Mouse (Mus musculus): ENCODE data around the gene Dhx8. TPM values are rescaled to one million over a fixed set of nuclear protein-coding genes. Genes with fewer than 3 reads are reported as not detected.

Dhx8 gene
- total RNA-seq (2012; rRNA removed): 33.1 and 34.3 TPM in 2 replicates
- 10 to 100 TPM in 1 of 2 experiments, not detected in 1; 44.7 TPM for polyA plus RNA-seq (2012; ENCODE audit: insufficient read depth in 1 of 2, insufficient read length in 2 of 2, low read depth in 1 of 2, low replicate concordance in 2 of 2, missing spikeins in 1 of 2)

DNA sequence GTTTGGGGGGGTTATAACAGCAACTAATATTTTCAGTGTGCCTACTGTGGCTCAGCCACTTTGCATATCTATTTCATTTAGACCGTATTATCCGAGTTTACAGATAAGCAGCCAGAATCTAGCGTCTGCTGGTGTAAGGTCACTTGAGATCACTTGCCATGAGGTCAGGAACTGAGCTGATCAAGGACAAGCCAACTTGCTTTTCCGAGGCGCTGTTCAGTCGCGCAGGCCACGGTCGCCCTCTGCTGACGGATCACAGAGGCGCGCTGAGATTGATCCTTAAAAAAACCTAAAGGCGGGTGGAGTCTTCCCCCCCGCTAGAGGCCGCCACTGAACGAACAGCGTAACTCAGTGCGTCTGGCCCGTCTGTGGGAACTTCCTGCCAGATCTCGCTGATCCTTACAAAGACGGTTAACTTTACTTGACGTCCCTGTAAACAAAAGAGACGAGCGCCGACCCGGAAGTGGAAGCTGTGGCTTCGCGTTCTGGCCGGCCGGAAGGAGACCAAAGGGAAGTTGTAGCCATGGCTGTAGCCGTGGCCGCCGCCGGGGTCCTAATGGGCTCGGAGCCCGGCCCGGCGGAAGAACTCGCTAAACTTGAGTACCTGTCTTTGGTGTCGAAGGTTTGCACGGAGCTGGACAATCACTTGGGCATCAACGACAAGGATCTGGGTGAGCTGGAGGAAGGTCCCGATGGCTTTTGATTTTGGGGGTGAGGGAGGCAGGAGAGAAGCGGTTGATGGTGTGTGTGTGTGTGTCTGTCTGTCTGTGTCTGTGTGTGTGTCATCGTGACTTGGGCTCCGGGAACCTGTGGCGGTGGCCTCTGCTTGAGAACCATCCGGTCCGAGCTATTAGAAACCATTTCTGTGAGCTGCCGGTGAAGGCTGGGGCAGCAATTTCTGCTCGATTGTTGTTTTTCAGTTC is at the start of gene Dhx8:
Gene Dhx8 (plus strand): TSS at position 402 of the 923 bp plus-strand sequence.
- H3K4me1 ChIP-seq (ENCODE audit: control insufficient read depth in 1 of 2, insufficient read depth in 2 of 2, low read length in 2 of 2): peaks cover 2 to 9% of the 10 kb centered on the region in 2 experiments; a peak in 2 of 4 replicates
- peak; percentile 100 for DNase-seq (ENCODE audit: low read depth, low spot score)
- no peaks in the 10 kb centered on the region for H3K9me3 ChIP-seq (replicated peaks; ENCODE audit: insufficient read depth, low read length)
- H3K27ac ChIP-seq (ENCODE audit: control insufficient read depth, low read depth, low read length): peak within 1 kb of the TSS; percentile 61
- H3K79me2 ChIP-seq (ENCODE audit: control insufficient read depth, insufficient read depth, low read length, poor library complexity): peaks cover 12% of the 10 kb centered on the region
- H3K9ac ChIP-seq (ENCODE audit: control insufficient read depth, low read depth, low read length, poor library complexity, severe bottlenecking): peak within 1 kb of the TSS; percentile 84
- H3K4me3 ChIP-seq (ENCODE audit: control insufficient read depth in 1 of 2, insufficient read depth in 1 of 2, low read depth in 2 of 2, low read length in 2 of 2): peak within 1 kb of the TSS; percentile 76 to 85
- peaks cover 0 to 2% of the 10 kb centered on the region in 2 experiments; a peak in 2 of 4 replicates for H3K27me3 ChIP-seq (ENCODE audit: control insufficient read depth in 1 of 2, insufficient read depth in 2 of 2, low read length in 2 of 2)
- peaks cover 4 to 10% of the 10 kb centered on the region in 2 experiments for H3K36me3 ChIP-seq (ENCODE audit: control insufficient read depth in 1 of 2, insufficient read depth in 2 of 2, low read length in 2 of 2)
- peak; percentile 97 for TF ChIP-seq ELF1 (IDR thresholded peaks at IDR 0.05; ENCODE audit: low read depth, low read length)
- TF ChIP-seq EP300 (IDR thresholded peaks at IDR 0.05; ENCODE audit: low read depth in 1 of 2, low read length in 2 of 2): peak in 1 of 2 experiments; percentile 69; a peak in 2 of 4 replicates
- peak; percentile 87 for TF ChIP-seq RCOR1 (IDR thresholded peaks at IDR 0.05; ENCODE audit: low read depth, low read length)
- TF ChIP-seq UBTF (IDR thresholded peaks at IDR 0.05; ENCODE audit: borderline replicate concordance, insufficient read depth, low read depth, low read length): no peak
- TF ChIP-seq SIN3A (IDR thresholded peaks at IDR 0.05; ENCODE audit: low read length): peak; percentile 98
- TF ChIP-seq ZC3H11A (IDR thresholded peaks at IDR 0.05; ENCODE audit: low read depth, low read length): peak; percentile 87
- peak; percentile 64 for TF ChIP-seq BHLHE40 (IDR thresholded peaks at IDR 0.05; ENCODE audit: borderline replicate concordance, low read depth, low read length)
- TF ChIP-seq JUND (IDR thresholded peaks at IDR 0.05; ENCODE audit: low read depth, low read length): 0 out of 2 replicates have a peak, but pooled peaks have one; percentile 61
- TF ChIP-seq POLR2AphosphoS2 (IDR thresholded peaks at IDR 0.05; ENCODE audit: low read length): peak; percentile 83
- peak; percentile 46; the same call in 1 of the 2 replicates for TF ChIP-seq MEF2A (IDR thresholded peaks at IDR 0.05; ENCODE audit: extremely low read depth, insufficient replicate concordance, low read depth, low read length, poor library complexity, severe bottlenecking)
- TF ChIP-seq POLR2A (IDR thresholded peaks at IDR 0.05; ENCODE audit: control insufficient read depth in 1 of 2, insufficient read depth in 1 of 2, low read depth in 1 of 2, low read length in 2 of 2, poor library complexity in 1 of 2): peak; percentile 79 to 82
- TF ChIP-seq MYB (IDR thresholded peaks at IDR 0.05; ENCODE audit: low read depth, low read length): peak; percentile 85
- peak; percentile 97 for TF ChIP-seq RAD21 (IDR thresholded peaks at IDR 0.05; ENCODE audit: low read depth, low read length)
- no peak for TF ChIP-seq USF2 (IDR thresholded peaks at IDR 0.05; ENCODE audit: borderline replicate concordance in 1 of 2, insufficient read depth in 1 of 2, low read depth in 1 of 2, low read length in 2 of 2)
- peak; percentile 83 for TF ChIP-seq MAX (IDR thresholded peaks at IDR 0.05; ENCODE audit: low read length)
- peak; percentile 77 for TF ChIP-seq TCF12 (IDR thresholded peaks at IDR 0.05; ENCODE audit: low read depth, low read length)
- TF ChIP-seq POLR2AphosphoS5 (IDR thresholded peaks at IDR 0.05; ENCODE audit: borderline replicate concordance, low read depth, low read length): no peak
- peak; percentile 90 for TF ChIP-seq SMC3 (IDR thresholded peaks at IDR 0.05; ENCODE audit: low read depth, low read length)
- peak; percentile 97 for TF ChIP-seq HCFC1 (IDR thresholded peaks at IDR 0.05; ENCODE audit: low read depth, low read length)
- TF ChIP-seq NELFE (IDR thresholded peaks at IDR 0.05; ENCODE audit: low read depth, low read length): peak; percentile 81
- peak; percentile 78 for TF ChIP-seq TBP (IDR thresholded peaks at IDR 0.05; ENCODE audit: low read depth, low read length)
- TF ChIP-seq KAT2A (conservative IDR thresholded peaks at IDR 0.05; ENCODE audit: low read depth, low read length): peak; percentile 85
- TF ChIP-seq MAFK (IDR thresholded peaks at IDR 0.05; ENCODE audit: borderline replicate concordance, low read depth, low read length): no peak
- no peak for TF ChIP-seq TAL1 (IDR thresholded peaks at IDR 0.05; ENCODE audit: low read length)
- TF ChIP-seq MYC (IDR thresholded peaks at IDR 0.05; ENCODE audit: low read depth, low read length): peak; percentile 94
- peak; percentile 85 for TF ChIP-seq MXI1 (IDR thresholded peaks at IDR 0.05; ENCODE audit: low read depth, low read length)
- TF ChIP-seq E2F4 (IDR thresholded peaks at IDR 0.05; ENCODE audit: borderline replicate concordance, low read depth, low read length): no peak
- peak; percentile 94; the same call in 1 of the 2 replicates for TF ChIP-seq GABPA (IDR thresholded peaks at IDR 0.05; ENCODE audit: low read depth, low read length)
- TF ChIP-seq CTCF (IDR thresholded peaks at IDR 0.05 in 2 of 3, conservative IDR thresholded peaks at IDR 0.05 in 1 of 3; ENCODE audit: control insufficient read depth in 1 of 3, insufficient read depth in 1 of 3, low read depth in 2 of 3, low read length in 3 of 3, poor library complexity in 1 of 3, severe bottlenecking in 1 of 3): peak; percentile 87 to 100 (median 98); a peak in 5 of 6 replicates
- peak; percentile 39; the same call in 1 of the 2 replicates for TF ChIP-seq NRF1 (IDR thresholded peaks at IDR 0.05; ENCODE audit: insufficient read depth, low read depth, low read length, poor library complexity, severe bottlenecking)
- peak; percentile 29 for TF ChIP-seq CHD2 (IDR thresholded peaks at IDR 0.05; ENCODE audit: low read length)
- TF ChIP-seq ZNF384 (IDR thresholded peaks at IDR 0.05; ENCODE audit: low read depth, low read length): peak; percentile 91
- peak; percentile 85 for TF ChIP-seq ETS1 (IDR thresholded peaks at IDR 0.05; ENCODE audit: low read depth, low read length)
